Mouse (Mus musculus): Measurements from ENCODE around the gene Gm27021. TPM values are rescaled to one million over a fixed set of nuclear protein-coding genes. Genes with fewer than 3 reads are reported as not detected.

The Gm27021 gene
- polyA plus RNA-seq, 1 experiment: not detected

DNA sequence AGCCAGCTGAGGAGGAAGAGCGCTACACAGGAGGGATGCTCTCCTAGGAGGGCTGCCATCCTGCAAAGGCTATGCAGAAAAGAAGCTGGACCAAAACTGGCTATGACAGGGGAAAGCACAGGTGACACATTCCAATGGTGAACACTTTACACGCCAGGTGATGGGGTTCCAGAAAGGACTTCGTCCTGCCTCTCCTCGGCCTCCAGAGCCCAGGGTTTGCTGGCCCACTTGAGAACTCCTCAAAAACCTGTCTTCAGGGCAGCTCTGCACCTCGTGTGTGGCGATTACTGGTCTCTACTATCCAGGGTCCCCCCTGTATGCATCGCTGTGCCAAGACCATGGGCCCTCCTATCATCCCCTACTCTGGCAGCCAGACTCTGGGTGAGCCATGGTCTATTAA is 20.6 kb upstream of the Gm27021 start:
- no peak overlapping the region for H3K9ac ChIP-seq (ENCODE audit: low read depth, poor library complexity, severe bottlenecking)
- no peaks in the 10 kb centered on the region for H3K9me3 ChIP-seq (replicated peaks; ENCODE audit: control insufficient read depth, insufficient read depth, low read length, poor library complexity, severe bottlenecking)

DNA sequence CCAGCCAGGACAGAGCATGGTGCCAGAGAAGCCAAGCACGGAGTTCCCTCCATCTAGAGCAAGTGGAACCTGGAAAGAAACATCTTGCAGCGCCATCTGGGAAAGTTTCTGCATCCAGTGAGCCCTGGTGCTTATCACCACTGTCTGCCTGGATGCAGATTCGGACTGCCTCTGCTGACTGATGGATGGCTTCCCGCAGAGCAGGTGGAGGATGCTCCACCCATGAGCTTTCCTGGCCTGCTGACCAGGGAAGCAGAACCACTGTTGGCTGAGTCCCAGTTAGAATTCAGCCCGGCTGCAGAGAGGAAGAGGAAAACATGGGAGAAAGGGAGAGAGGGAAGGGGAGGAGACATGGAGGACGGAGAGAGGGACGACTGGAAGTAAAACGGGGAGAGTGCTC is 19.9 kb upstream of the Gm27021 start:
- H3K27me3 ChIP-seq (ENCODE audit: control insufficient read depth, insufficient read depth, low read length, poor library complexity, severe bottlenecking): no peaks in the 10 kb centered on the region
- TF ChIP-seq POLR2A (IDR thresholded peaks at IDR 0.05; ENCODE audit: insufficient read depth, low read length): no peak
- TF ChIP-seq EP300 (IDR thresholded peaks at IDR 0.05; ENCODE audit: insufficient read depth, low read depth, low read length): no peak
- no peak for TF ChIP-seq CTCF (IDR thresholded peaks at IDR 0.05; ENCODE audit: low read depth, low read length)
- no peaks in the 10 kb centered on the region for H3K4me1 ChIP-seq (ENCODE audit: control insufficient read depth, insufficient read depth, low read length)
- H3K9ac ChIP-seq (ENCODE audit: low read depth, poor library complexity, severe bottlenecking): no peak overlapping the region
- H3K4me3 ChIP-seq (ENCODE audit: low read depth, low read length): no peak overlapping the region
- no peak overlapping the region for H3K27ac ChIP-seq (ENCODE audit: insufficient read depth, low read length)
- no peaks in the 10 kb centered on the region for H3K9me3 ChIP-seq (replicated peaks; ENCODE audit: control insufficient read depth, insufficient read depth, low read length, poor library complexity, severe bottlenecking)
- H3K36me3 ChIP-seq (ENCODE audit: control insufficient read depth, insufficient read depth, low read length, poor library complexity, severe bottlenecking): no peaks in the 10 kb centered on the region

More for the DNA sequence above, 20.6 kb upstream of the Gm27021 start:
- TF ChIP-seq EP300 (IDR thresholded peaks at IDR 0.05; ENCODE audit: insufficient read depth, low read depth, low read length) (no peak), POLR2A (IDR thresholded peaks at IDR 0.05; ENCODE audit: insufficient read depth, low read length) (no peak), CTCF (IDR thresholded peaks at IDR 0.05; ENCODE audit: low read depth, low read length) (no peak)
- no peak overlapping the region for H3K4me3 ChIP-seq (ENCODE audit: low read depth, low read length)
- H3K4me1 ChIP-seq (ENCODE audit: control insufficient read depth, insufficient read depth, low read length): no peaks in the 10 kb centered on the region
- H3K36me3 ChIP-seq (ENCODE audit: control insufficient read depth, insufficient read depth, low read length, poor library complexity, severe bottlenecking): no peaks in the 10 kb centered on the region
- no peaks in the 10 kb centered on the region for H3K27me3 ChIP-seq (ENCODE audit: control insufficient read depth, insufficient read depth, low read length, poor library complexity, severe bottlenecking)
- H3K27ac ChIP-seq (ENCODE audit: insufficient read depth, low read length): no peak overlapping the region

DNA sequence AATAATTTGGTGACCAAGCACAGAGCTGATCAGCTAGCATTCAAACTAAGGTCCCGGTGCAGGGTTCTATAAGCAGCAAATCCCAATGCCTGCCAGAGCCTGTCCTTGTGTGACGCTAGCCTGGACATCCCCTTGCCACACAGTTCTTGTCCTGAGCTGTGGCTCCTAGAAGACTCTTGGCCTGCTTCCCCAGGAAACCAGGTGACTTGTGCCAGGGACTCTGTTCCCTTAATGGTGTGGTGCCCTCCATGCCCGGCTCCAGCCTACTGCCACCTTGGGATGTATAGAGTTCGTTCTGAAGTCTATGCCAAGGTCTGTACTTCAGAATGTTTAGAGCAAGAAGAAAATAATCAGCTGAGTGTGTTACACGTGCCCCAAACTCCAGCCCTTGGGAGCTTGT is 18.7 kb upstream of the Gm27021 start:
- Histone ChIP-seq H3K9ac (ENCODE audit: low read depth, poor library complexity, severe bottlenecking) (no peak overlapping the region), H3K27me3 (ENCODE audit: control insufficient read depth, insufficient read depth, low read length, poor library complexity, severe bottlenecking) (no peaks in the 10 kb centered on the region), H3K27ac (ENCODE audit: insufficient read depth, low read length) (no peak overlapping the region), H3K4me1 (ENCODE audit: control insufficient read depth, insufficient read depth, low read length) (no peaks in the 10 kb centered on the region), H3K4me3 (ENCODE audit: low read depth, low read length) (no peak overlapping the region), H3K9me3 (replicated peaks; ENCODE audit: control insufficient read depth, insufficient read depth, low read length, poor library complexity, severe bottlenecking) (no peaks in the 10 kb centered on the region), H3K36me3 (ENCODE audit: control insufficient read depth, insufficient read depth, low read length, poor library complexity, severe bottlenecking) (no peaks in the 10 kb centered on the region)
- TF ChIP-seq EP300 (IDR thresholded peaks at IDR 0.05; ENCODE audit: insufficient read depth, low read depth, low read length): no peak

DNA sequence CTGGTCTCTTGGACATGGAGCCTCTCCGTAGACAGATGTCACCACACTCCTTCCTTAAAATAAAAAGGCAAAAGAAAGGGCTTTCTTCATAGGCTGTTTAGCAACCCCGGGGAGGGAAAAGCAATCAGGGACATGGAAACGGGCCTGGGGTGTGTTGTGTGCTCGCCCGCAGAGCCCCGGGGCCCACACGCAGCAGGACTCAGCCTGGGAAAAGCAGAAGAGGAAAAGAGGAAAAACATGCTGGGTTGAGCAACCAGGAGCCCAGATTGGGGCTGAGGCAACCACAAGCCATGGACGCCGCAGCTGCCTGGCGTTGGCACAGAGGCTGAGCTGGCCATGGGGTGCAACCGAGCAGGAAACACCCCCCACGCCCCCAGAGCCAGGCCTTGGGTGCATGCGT is 18.2 kb upstream of the Gm27021 start:
- no peaks in the 10 kb centered on the region for H3K9me3 ChIP-seq (replicated peaks; ENCODE audit: control insufficient read depth, insufficient read depth, low read length, poor library complexity, severe bottlenecking)
- no peak overlapping the region for H3K27ac ChIP-seq (ENCODE audit: insufficient read depth, low read length)
- no peaks in the 10 kb centered on the region for H3K4me1 ChIP-seq (ENCODE audit: control insufficient read depth, insufficient read depth, low read length)
- no peaks in the 10 kb centered on the region for H3K27me3 ChIP-seq (ENCODE audit: control insufficient read depth, insufficient read depth, low read length, poor library complexity, severe bottlenecking)
- H3K36me3 ChIP-seq (ENCODE audit: control insufficient read depth, insufficient read depth, low read length, poor library complexity, severe bottlenecking): no peaks in the 10 kb centered on the region
- H3K9ac ChIP-seq (ENCODE audit: low read depth, poor library complexity, severe bottlenecking): no peak overlapping the region
- H3K4me3 ChIP-seq (ENCODE audit: low read depth, low read length): no peak overlapping the region
- TF ChIP-seq POLR2A (IDR thresholded peaks at IDR 0.05; ENCODE audit: insufficient read depth, low read length): no peak
- TF ChIP-seq EP300 (IDR thresholded peaks at IDR 0.05; ENCODE audit: insufficient read depth, low read depth, low read length): no peak
- TF ChIP-seq CTCF (IDR thresholded peaks at IDR 0.05; ENCODE audit: low read depth, low read length): no peak

DNA sequence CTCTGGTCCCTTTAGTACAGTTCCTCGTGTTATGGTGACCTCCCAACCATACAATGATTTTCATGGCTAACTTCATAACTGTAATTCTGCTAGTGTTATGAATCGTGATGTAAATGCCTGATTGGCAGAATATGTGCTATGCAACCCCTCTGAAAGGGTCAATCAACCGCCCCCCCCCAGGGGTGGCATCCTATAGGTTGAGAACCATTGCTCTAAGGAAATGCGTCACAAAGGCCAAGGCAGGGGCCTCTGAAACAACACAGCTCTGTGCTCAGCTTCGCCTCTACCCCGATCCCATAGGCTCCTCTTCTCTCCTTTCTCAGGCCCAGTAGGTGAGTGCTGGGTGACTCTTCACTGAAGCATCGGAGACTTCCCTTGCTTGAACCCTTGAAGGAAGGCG is 17.7 kb upstream of the Gm27021 start:
- TF ChIP-seq EP300 (IDR thresholded peaks at IDR 0.05; ENCODE audit: insufficient read depth, low read depth, low read length) (no peak), POLR2A (IDR thresholded peaks at IDR 0.05; ENCODE audit: insufficient read depth, low read length) (no peak), CTCF (IDR thresholded peaks at IDR 0.05; ENCODE audit: low read depth, low read length) (no peak)
- Histone ChIP-seq H3K27ac (ENCODE audit: insufficient read depth, low read length) (no peak overlapping the region), H3K9ac (ENCODE audit: low read depth, poor library complexity, severe bottlenecking) (no peak overlapping the region), H3K4me3 (ENCODE audit: low read depth, low read length) (no peak overlapping the region), H3K27me3 (ENCODE audit: control insufficient read depth, insufficient read depth, low read length, poor library complexity, severe bottlenecking) (no peaks in the 10 kb centered on the region), H3K4me1 (ENCODE audit: control insufficient read depth, insufficient read depth, low read length) (no peaks in the 10 kb centered on the region), H3K9me3 (replicated peaks; ENCODE audit: control insufficient read depth, insufficient read depth, low read length, poor library complexity, severe bottlenecking) (no peaks in the 10 kb centered on the region), H3K36me3 (ENCODE audit: control insufficient read depth, insufficient read depth, low read length, poor library complexity, severe bottlenecking) (no peaks in the 10 kb centered on the region)

DNA sequence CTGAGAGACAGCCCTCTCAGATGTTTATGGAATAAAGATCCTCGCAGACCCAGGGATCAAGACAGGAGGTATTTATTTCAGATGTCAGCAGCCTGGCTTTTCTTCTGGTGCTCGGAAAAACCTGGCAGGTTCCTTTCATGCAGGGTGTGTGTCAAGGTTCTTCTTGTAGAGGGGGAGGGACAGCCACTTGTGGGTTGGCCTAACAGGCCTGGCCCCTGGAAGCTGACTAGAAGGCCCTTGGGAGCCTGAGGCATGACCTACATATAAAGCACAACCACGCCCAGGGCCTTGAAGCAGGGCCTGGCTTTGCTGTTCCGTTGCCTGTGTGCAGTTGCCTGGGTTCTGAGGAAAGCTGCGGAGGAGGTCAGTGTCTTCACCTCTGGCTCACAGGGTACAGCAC is 17.2 kb upstream of the Gm27021 start:
- H3K27ac ChIP-seq (ENCODE audit: insufficient read depth, low read length): no peak overlapping the region
- no peak overlapping the region for H3K9ac ChIP-seq (ENCODE audit: low read depth, poor library complexity, severe bottlenecking)
- H3K27me3 ChIP-seq (ENCODE audit: control insufficient read depth, insufficient read depth, low read length, poor library complexity, severe bottlenecking): no peaks in the 10 kb centered on the region
- H3K36me3 ChIP-seq (ENCODE audit: control insufficient read depth, insufficient read depth, low read length, poor library complexity, severe bottlenecking): no peaks in the 10 kb centered on the region
- no peaks in the 10 kb centered on the region for H3K9me3 ChIP-seq (replicated peaks; ENCODE audit: control insufficient read depth, insufficient read depth, low read length, poor library complexity, severe bottlenecking)
- H3K4me1 ChIP-seq (ENCODE audit: control insufficient read depth, insufficient read depth, low read length): no peaks in the 10 kb centered on the region
- no peak overlapping the region for H3K4me3 ChIP-seq (ENCODE audit: low read depth, low read length)
- TF ChIP-seq POLR2A (IDR thresholded peaks at IDR 0.05; ENCODE audit: insufficient read depth, low read length) (no peak), EP300 (IDR thresholded peaks at IDR 0.05; ENCODE audit: insufficient read depth, low read depth, low read length) (no peak), CTCF (IDR thresholded peaks at IDR 0.05; ENCODE audit: low read depth, low read length) (no peak)
